13 mouse cellular contexts compared by ENCODE assay signal in genomic region chr11:83640141-83640540, GRCm38 (mm10). TPM values are rescaled to one million over a fixed set of nuclear protein-coding genes. Genes with fewer than 3 reads are reported as not detected.
A peak's percentile ranks its signal among the peaks of the same experiment; 100 is the strongest.
DNase-seq lines count a peak whose midpoint lies in the region; ATAC-seq and TF ChIP-seq lines count a peak whose summit lies in the region.
"Had no signal": no experiment of that assay in that cellular context is flagged by ENCODE, and none has a peak within 500 bp of the region (broad histone marks: within the 10 kb centered on the region; RNA-seq: fewer than 3 reads in every experiment).

No protein-coding gene starts in this region.

- peak; percentile 40 for DNase-seq in liver
- no peak for DNase-seq in liver, embryonic 11.5 days (ENCODE audit: low spot score)
- peak; percentile 61 for DNase-seq in liver, postnatal 0 days
- peak; percentile 30 for DNase-seq in skeletal muscle tissue, adult 2 months (ENCODE audit: low read depth, low spot score)
- DNase-seq in thymus, postnatal 4 days = peak; percentile 60
- no peak for DNase-seq in left cerebral cortex, adult 8-10 months (ENCODE audit: low spot score in 2 of 2)
- no peak for DNase-seq in cerebellum, adult 2 months
- DNase-seq: cerebellum, adult 9-10 months; right cerebral cortex, postnatal 14 days had no signal

- no peaks in the 10 kb centered on the region for H3K4me1 ChIP-seq in liver, embryonic 11.5 days (replicated peaks; ENCODE audit: control insufficient read depth, insufficient read depth, low read length)
- H3K4me1 ChIP-seq in liver, postnatal 0 days (ENCODE audit: insufficient read depth) = peaks cover 3% of the 10 kb centered on the region; the same call in 1 of the 2 replicates
- no peaks in the 10 kb centered on the region for H3K4me1 ChIP-seq in midbrain, embryonic 16.5 days (ENCODE audit: control insufficient read depth, insufficient read depth, low read length)
- H3K4me1 ChIP-seq in cerebellum, adult 2 months (ENCODE audit: control insufficient read depth, insufficient read depth, low read length) = no peaks in the 10 kb centered on the region
- H3K4me1 ChIP-seq: limb, embryonic 12.5 days had no signal

- H3K4me2 ChIP-seq in liver, embryonic 11.5 days = no peak overlapping the region
- peak overlapping the region; percentile 37 for H3K4me2 ChIP-seq in liver, postnatal 0 days (ENCODE audit: low read depth, low read length)
- H3K4me2 ChIP-seq in midbrain, embryonic 16.5 days (ENCODE audit: low read length) = no peak overlapping the region
- H3K4me2 ChIP-seq: limb, embryonic 12.5 days had no signal

- H3K9ac ChIP-seq in liver, embryonic 11.5 days (ENCODE audit: low read depth, low read length) = no peak overlapping the region
- no peak overlapping the region for H3K9ac ChIP-seq in liver, postnatal 0 days (replicated peaks)
- no peak overlapping the region for H3K9ac ChIP-seq in midbrain, embryonic 16.5 days (ENCODE audit: low read depth, low read length)
- H3K9ac ChIP-seq: limb, embryonic 12.5 days had no signal

- no peak for ATAC-seq in liver, embryonic 11.5 days (replicated peaks; ENCODE audit: low FRiP score)
- ATAC-seq in liver, postnatal 0 days = peak; percentile 77
- no peak for ATAC-seq in midbrain, embryonic 16.5 days

- H3K27ac ChIP-seq in liver, embryonic 11.5 days (ENCODE audit: low read depth, low read length) = no peak overlapping the region
- H3K27ac ChIP-seq in liver, postnatal 0 days (ENCODE audit: low read depth) = peak overlapping the region; percentile 78
- no peak overlapping the region for H3K27ac ChIP-seq in midbrain, embryonic 16.5 days (ENCODE audit: low read length)
- no peak overlapping the region for H3K27ac ChIP-seq in cerebellum, adult 2 months (ENCODE audit: insufficient read depth, low read length)
- H3K27ac ChIP-seq: limb, embryonic 12.5 days had no signal

- no peak overlapping the region for H3K4me3 ChIP-seq in liver, embryonic 11.5 days (ENCODE audit: low read depth, low read length)
- H3K4me3 ChIP-seq in liver, postnatal 0 days (ENCODE audit: low read depth, low read length) = no peak overlapping the region
- no peak overlapping the region for H3K4me3 ChIP-seq in midbrain, embryonic 16.5 days (ENCODE audit: low read depth, low read length)
- H3K4me3 ChIP-seq in cerebellum, adult 2 months (replicated peaks; ENCODE audit: insufficient read depth, low read depth, low read length) = no peak overlapping the region
- H3K4me3 ChIP-seq: limb, embryonic 12.5 days had no signal

- no peaks in the 10 kb centered on the region for H3K27me3 ChIP-seq in liver, embryonic 11.5 days (replicated peaks; ENCODE audit: control insufficient read depth, insufficient read depth, low read length)
- H3K27me3 ChIP-seq in liver, postnatal 0 days (ENCODE audit: insufficient read depth, low read length) = no peaks in the 10 kb centered on the region
- H3K27me3 ChIP-seq in midbrain, embryonic 16.5 days (ENCODE audit: control insufficient read depth, insufficient read depth, low read depth, low read length) = no peaks in the 10 kb centered on the region
- H3K27me3 ChIP-seq in cerebellum, adult 2 months (ENCODE audit: control insufficient read depth, insufficient read depth, low read length) = no peaks in the 10 kb centered on the region
- H3K27me3 ChIP-seq: limb, embryonic 12.5 days had no signal

- no peaks in the 10 kb centered on the region for H3K36me3 ChIP-seq in liver, embryonic 11.5 days (ENCODE audit: control insufficient read depth, insufficient read depth, low read length)
- H3K36me3 ChIP-seq in liver, postnatal 0 days (replicated peaks; ENCODE audit: insufficient read depth, low read length) = no peaks in the 10 kb centered on the region
- no peaks in the 10 kb centered on the region for H3K36me3 ChIP-seq in midbrain, embryonic 16.5 days (ENCODE audit: control insufficient read depth, insufficient read depth, low read length)
- H3K36me3 ChIP-seq: limb, embryonic 12.5 days had no signal

- TF ChIP-seq EP300 in liver, postnatal 0 days (IDR thresholded peaks at IDR 0.05; ENCODE audit: low read depth) = no peak

- no peaks in the 10 kb centered on the region for H3K9me3 ChIP-seq in liver, embryonic 11.5 days (ENCODE audit: control insufficient read depth, low read length)
- H3K9me3 ChIP-seq in liver, postnatal 0 days (ENCODE audit: low read length) = no peaks in the 10 kb centered on the region
- no peaks in the 10 kb centered on the region for H3K9me3 ChIP-seq in midbrain, embryonic 16.5 days (replicated peaks; ENCODE audit: control insufficient read depth, low read length, poor library complexity, severe bottlenecking)
- H3K9me3 ChIP-seq: limb, embryonic 12.5 days had no signal

- TF ChIP-seq POLR2A in cerebellum, adult 2 months (IDR thresholded peaks at IDR 0.05; ENCODE audit: borderline replicate concordance, insufficient read depth, low read length) = no peak

- 42% methylated on average over 5 of the region's 5 CpGs for WGBS in liver, embryonic 11.5 days
- WGBS in liver, postnatal 0 days (ENCODE audit: insufficient replicate concordance) = 24% methylated on average over 5 of the region's 5 CpGs
- 91% methylated on average over 5 of the region's 5 CpGs for WGBS in midbrain, embryonic 16.5 days
- 76% methylated on average over 5 of the region's 5 CpGs for WGBS in cerebellum, adult 2 months

- no peak for TF ChIP-seq CTCF in liver, postnatal 0 days (IDR thresholded peaks at IDR 0.05; ENCODE audit: low read depth)
- no peak for TF ChIP-seq CTCF in cerebellum, adult 2 months (IDR thresholded peaks at IDR 0.05; ENCODE audit: borderline replicate concordance, insufficient read depth, low read depth, low read length)

RNA-seq across cellular contexts. Expression of gene Rpl9-ps1, which starts 5.3 kb away (rescaled TPM):
- polyA plus RNA-seq in liver, embryonic 11.5 days (2014; fragmentation: Nextera tagmentation; extraction: Ambion mirVana) = not detected in 2 replicates
- polyA plus RNA-seq in liver, postnatal 0 days (2015; fragmentation: Nextera tagmentation; extraction: Ambion mirVana) = not detected in 2 replicates
- polyA plus RNA-seq in midbrain, embryonic 16.5 days (2015; fragmentation: Nextera tagmentation; extraction: Ambion mirVana) = not detected in 2 replicates
- total RNA-seq in left cerebral cortex, adult 8-10 months (2022) = not detected
- not detected in 2 replicates for polyA plus RNA-seq in cerebellum, adult 2 months (2012; rRNA removed)
- total RNA-seq: heart, postnatal 10 days had no signal
- polyA plus RNA-seq: kidney, embryonic 14.5 days; limb, embryonic 12.5 days had no signal

RNA-seq across cellular contexts. Expression of gene Ccl3, which starts 9.0 kb away (rescaled TPM):
- 1.7 and 1.8 TPM in 2 replicates for polyA plus RNA-seq in liver, embryonic 11.5 days (2014; fragmentation: Nextera tagmentation; extraction: Ambion mirVana)
- 1.3 TPM in 2 replicates for polyA plus RNA-seq in liver, postnatal 0 days (2015; fragmentation: Nextera tagmentation; extraction: Ambion mirVana)
- polyA plus RNA-seq in midbrain, embryonic 16.5 days (2015; fragmentation: Nextera tagmentation; extraction: Ambion mirVana) = 0.75 and 1.5 TPM in 2 replicates
- total RNA-seq in left cerebral cortex, adult 8-10 months (2022) = 10 to 100 TPM in 1 of 4 experiments, 1 to 10 TPM in 1, under 1 TPM in 1, not detected in 1; 0.51 to 10.8 (median 8.0) TPM
- polyA plus RNA-seq in cerebellum, adult 2 months (2012; rRNA removed) = 0.25 and 0.41 TPM in 2 replicates
- polyA plus RNA-seq: limb, embryonic 12.5 days had no signal

RNA-seq across cellular contexts. Expression of gene Ccl4, which starts 22.2 kb away (rescaled TPM):
- 1.1 TPM in 1 of 2 replicates, not detected in the other for polyA plus RNA-seq in liver, embryonic 11.5 days (2014; fragmentation: Nextera tagmentation; extraction: Ambion mirVana)
- 1.6 and 1.8 TPM in 2 replicates for polyA plus RNA-seq in liver, postnatal 0 days (2015; fragmentation: Nextera tagmentation; extraction: Ambion mirVana)
- polyA plus RNA-seq in midbrain, embryonic 16.5 days (2015; fragmentation: Nextera tagmentation; extraction: Ambion mirVana) = 0.30 and 0.57 TPM in 2 replicates
- 1 to 10 TPM in 2 of 4 experiments, not detected in 2; 2.9 to 5.1 TPM for total RNA-seq in left cerebral cortex, adult 8-10 months (2022)
- polyA plus RNA-seq in cerebellum, adult 2 months (2012; rRNA removed) = 0.25 and 0.32 TPM in 2 replicates
- total RNA-seq: heart, postnatal 10 days had no signal
- polyA plus RNA-seq: kidney, embryonic 14.5 days had no signal

RNA-seq across cellular contexts. Expression of gene Ccl6, which starts 47.3 kb away (rescaled TPM):
- polyA plus RNA-seq in liver, embryonic 11.5 days (2014; fragmentation: Nextera tagmentation; extraction: Ambion mirVana) = 14.7 and 16.1 TPM in 2 replicates
- polyA plus RNA-seq in liver, postnatal 0 days (2015; fragmentation: Nextera tagmentation; extraction: Ambion mirVana) = 46.9 and 55.2 TPM in 2 replicates
- polyA plus RNA-seq in midbrain, embryonic 16.5 days (2015; fragmentation: Nextera tagmentation; extraction: Ambion mirVana) = 0.88 and 2.0 TPM in 2 replicates
- total RNA-seq in left cerebral cortex, adult 8-10 months (2022) = 10 to 100 TPM in 2 of 4 experiments, 1 to 10 TPM in 1, under 1 TPM in 1; 0.65 to 29.6 (median 13.0) TPM
- polyA plus RNA-seq in cerebellum, adult 2 months (2012; rRNA removed) = 1.0 and 1.7 TPM in 2 replicates

Comparison
In these comparisons a context has a peak if more than half of its experiments do, and no peak if none do; other contexts are left out.
1. DNase-seq: peak in liver (single experiment), liver, postnatal 0 days (single experiment), skeletal muscle tissue, adult 2 months (single experiment) and thymus, postnatal 4 days (single experiment); none in liver, embryonic 11.5 days (single experiment), left cerebral cortex, adult 8-10 months (0 of 2) and cerebellum, adult 2 months (0 of 2).